Mouse (Mus musculus): ENCODE measurements at regions not wholly inside any gene's neighbourhood (a gene's known extent, or its start where the extent isn't known, plus 50 kb on each side); places are given as distances from the start of the nearest gene placed in this dataset.

GRCm38 (mm10) chr13:53642557-53642956, 169.7 kb upstream of the Msx2 start:
- no peak for TF ChIP-seq CTCF (IDR thresholded peaks at IDR 0.05; ENCODE audit: low read depth)
- no peak for TF ChIP-seq EP300 (IDR thresholded peaks at IDR 0.05; ENCODE audit: low read depth)
